Comparison of ENCODE assay signal across 8 mouse cellular contexts in genomic region chr6:50111111-50111655, GRCm38 (mm10). TPM values are rescaled to one million over a fixed set of nuclear protein-coding genes. Genes with fewer than 3 reads are reported as not detected.
DNase-seq lines count a peak whose midpoint lies in the region; ATAC-seq lines count a peak whose summit lies in the region.

No protein-coding gene starts in this region.

- 12% methylated on average over 6 of the region's 6 CpGs for WGBS in kidney, embryonic 14.5 days
- WGBS in hindbrain, embryonic 14.5 days, result 7% methylated on average over 6 of the region's 6 CpGs
- WGBS in midbrain, embryonic 16.5 days, result 8% methylated on average over 6 of the region's 6 CpGs

- H3K4me1 ChIP-seq in kidney, embryonic 14.5 days (ENCODE audit: control insufficient read depth, insufficient read depth, low read length), result peaks cover 10% of the 10 kb centered on the region; the same call in 1 of the 2 replicates
- peaks cover 23% of the 10 kb centered on the region for H3K4me1 ChIP-seq in hindbrain, embryonic 14.5 days (replicated peaks; ENCODE audit: control insufficient read depth, insufficient read depth, low read length)
- H3K4me1 ChIP-seq in midbrain, embryonic 16.5 days (ENCODE audit: control insufficient read depth, insufficient read depth, low read length), result peaks cover 25% of the 10 kb centered on the region

- H3K9ac ChIP-seq in kidney, embryonic 14.5 days (ENCODE audit: low read depth, low read length), result peak overlapping the region; percentile 93
- H3K9ac ChIP-seq in hindbrain, embryonic 14.5 days, result peak overlapping the region; percentile 82
- peak overlapping the region; percentile 88 for H3K9ac ChIP-seq in midbrain, embryonic 16.5 days (ENCODE audit: low read depth, low read length)

- no peak for DNase-seq in kidney, adult 11 months
- DNase-seq in brain, adult 2 months (ENCODE audit: low read depth, low spot score), result peak; percentile 36
- DNase-seq in hindbrain, embryonic 14.5 days (ENCODE audit: low spot score), result peak; percentile 35
- DNase-seq in thymus, postnatal 10 days (ENCODE audit: low spot score in 2 of 2), result no peak
- no peak for DNase-seq in spleen, postnatal 14 days (ENCODE audit: low spot score in 2 of 2)

- H3K4me2 ChIP-seq in kidney, embryonic 14.5 days (replicated peaks; ENCODE audit: low read depth, low read length), result peak overlapping the region; percentile 63
- H3K4me2 ChIP-seq in hindbrain, embryonic 14.5 days (replicated peaks), result peak overlapping the region; percentile 83
- H3K4me2 ChIP-seq in midbrain, embryonic 16.5 days (ENCODE audit: low read length), result peak overlapping the region; percentile 94

- peak overlapping the region; percentile 77; the same call in 1 of the 2 replicates for H3K27ac ChIP-seq in kidney, embryonic 14.5 days (ENCODE audit: low read depth, low read length)
- H3K27ac ChIP-seq in hindbrain, embryonic 14.5 days, result no peak overlapping the region
- peak overlapping the region; percentile 86 for H3K27ac ChIP-seq in midbrain, embryonic 16.5 days (ENCODE audit: low read length)

- no peaks in the 10 kb centered on the region for H3K36me3 ChIP-seq in kidney, embryonic 14.5 days (ENCODE audit: control insufficient read depth, insufficient read depth, low read length)
- no peaks in the 10 kb centered on the region for H3K36me3 ChIP-seq in hindbrain, embryonic 14.5 days (replicated peaks; ENCODE audit: control insufficient read depth, insufficient read depth)
- H3K36me3 ChIP-seq in midbrain, embryonic 16.5 days (ENCODE audit: control insufficient read depth, insufficient read depth, low read length), result no peaks in the 10 kb centered on the region

- no peak for ATAC-seq in kidney, embryonic 14.5 days (ENCODE audit: low FRiP score, low TSS enrichment)
- no peak for ATAC-seq in hindbrain, embryonic 14.5 days (ENCODE audit: low FRiP score)
- ATAC-seq in midbrain, embryonic 16.5 days, result no peak
- no peak for ATAC-seq in CD4-positive, CD25-positive, alpha-beta regulatory T cell, adult 4 months

- peak overlapping the region; percentile 84 for H3K4me3 ChIP-seq in kidney, embryonic 14.5 days (ENCODE audit: low read length)
- peak overlapping the region; percentile 83 for H3K4me3 ChIP-seq in hindbrain, embryonic 14.5 days (replicated peaks; ENCODE audit: low read length)
- H3K4me3 ChIP-seq in midbrain, embryonic 16.5 days (ENCODE audit: low read depth, low read length), result peak overlapping the region; percentile 98

- no peaks in the 10 kb centered on the region for H3K27me3 ChIP-seq in kidney, embryonic 14.5 days (ENCODE audit: control insufficient read depth, insufficient read depth, low read length)
- no peaks in the 10 kb centered on the region for H3K27me3 ChIP-seq in hindbrain, embryonic 14.5 days (ENCODE audit: control insufficient read depth, insufficient read depth, low read length)
- no peaks in the 10 kb centered on the region for H3K27me3 ChIP-seq in midbrain, embryonic 16.5 days (ENCODE audit: control insufficient read depth, insufficient read depth, low read depth, low read length)

- no peaks in the 10 kb centered on the region for H3K9me3 ChIP-seq in kidney, embryonic 14.5 days (ENCODE audit: control insufficient read depth, low read length)
- no peaks in the 10 kb centered on the region for H3K9me3 ChIP-seq in hindbrain, embryonic 14.5 days (ENCODE audit: control insufficient read depth, low read length)
- H3K9me3 ChIP-seq in midbrain, embryonic 16.5 days (replicated peaks; ENCODE audit: control insufficient read depth, low read length, poor library complexity, severe bottlenecking), result no peaks in the 10 kb centered on the region

RNA-seq across cellular contexts. Expression of gene Mpp6, which starts 1.1 kb away (rescaled TPM):
- 102 and 115 TPM in 2 replicates for polyA plus RNA-seq in kidney, embryonic 14.5 days (2014; fragmentation: Nextera tagmentation; extraction: Ambion mirVana)
- polyA plus RNA-seq in hindbrain, embryonic 14.5 days (2014; fragmentation: Nextera tagmentation; extraction: Ambion mirVana), result 64.9 and 65.2 TPM in 2 replicates
- 54.1 and 62.1 TPM in 2 replicates for polyA plus RNA-seq in midbrain, embryonic 16.5 days (2015; fragmentation: Nextera tagmentation; extraction: Ambion mirVana)
- 1 to 10 TPM; 9.4 to 9.9 TPM for polyA plus RNA-seq in CD4-positive, CD25-positive, alpha-beta regulatory T cell, adult 4 months (2017; shearing (Covaris generic))

Comparison
In these comparisons a context has a peak if more than half of its experiments do, and no peak if none do; other contexts are left out.
1. DNase-seq: peak in brain, adult 2 months (single experiment) and hindbrain, embryonic 14.5 days (single experiment); none in kidney, adult 11 months (single experiment), thymus, postnatal 10 days (0 of 2) and spleen, postnatal 14 days (0 of 2).
2. Peak in every context shown above with its lines, with median percentiles within 50 percentile points of each other: H3K4me2 ChIP-seq, H3K4me3 ChIP-seq and H3K9ac ChIP-seq.